Mouse (Mus musculus): ENCODE measurements around the gene Bcl2a1c. TPM values are rescaled to one million over a fixed set of nuclear protein-coding genes. Genes with fewer than 3 reads are reported as not detected.

Gene Bcl2a1c
- 0.90 TPM for polyA plus RNA-seq (2015; fragmentation: Illumina TruSeq; extraction: RNeasy Lipid Tissue Mini Kit (QIAGEN cat#74804); ENCODE audit: insufficient read depth, low replicate concordance)

GRCm38 (mm10) chr9:114329855-114330254, at the start of gene Bcl2a1c:
TSS of gene Bcl2a1c (plus strand) at chr9:114330135.

Other genes with a start within 250 kb of the Bcl2a1c start
- 58.4 TPM for gene Crtap, start 60.5 kb downstream of the Bcl2a1c start, polyA plus RNA-seq (2015; fragmentation: Illumina TruSeq; extraction: RNeasy Lipid Tissue Mini Kit (QIAGEN cat#74804); ENCODE audit: insufficient read depth, low replicate concordance)
- 22.6 TPM for gene Glb1, start 70.9 kb downstream of the Bcl2a1c start, polyA plus RNA-seq (2015; fragmentation: Illumina TruSeq; extraction: RNeasy Lipid Tissue Mini Kit (QIAGEN cat#74804); ENCODE audit: insufficient read depth, low replicate concordance)
- 7.2 TPM for gene Tmppe, start 71.0 kb downstream of the Bcl2a1c start, polyA plus RNA-seq (2015; fragmentation: Illumina TruSeq; extraction: RNeasy Lipid Tissue Mini Kit (QIAGEN cat#74804); ENCODE audit: insufficient read depth, low replicate concordance)
- gene Ccr4, start 174.8 kb downstream of the Bcl2a1c start, polyA plus RNA-seq (2015; fragmentation: Illumina TruSeq; extraction: RNeasy Lipid Tissue Mini Kit (QIAGEN cat#74804); ENCODE audit: insufficient read depth, low replicate concordance) = 2.1 TPM
- not detected for gene C130032M10Rik, start 185.6 kb downstream of the Bcl2a1c start, polyA plus RNA-seq (2015; fragmentation: Illumina TruSeq; extraction: RNeasy Lipid Tissue Mini Kit (QIAGEN cat#74804); ENCODE audit: insufficient read depth, low replicate concordance)
- 0.04 TPM for gene Trim71, start 234.2 kb downstream of the Bcl2a1c start, polyA plus RNA-seq (2015; fragmentation: Illumina TruSeq; extraction: RNeasy Lipid Tissue Mini Kit (QIAGEN cat#74804); ENCODE audit: insufficient read depth, low replicate concordance)

All from spleen, adult 10 weeks (tissue).